Mouse (Mus musculus) liver, embryonic 14.5 days (tissue): ENCODE results near the gene Zbtb41.

Experiments
- CTCF ChIP-seq: IDR thresholded peaks from 2 replicates; pipeline ENCODE4 v1.5.1; 2016; ENCODE audit warnings: antibody characterized with exemption, low read depth, control low read depth
- EP300 ChIP-seq: IDR thresholded peaks from 2 replicates; pipeline ENCODE4 v1.6.1; 2016; ENCODE audit warnings: antibody characterized with exemption, low read depth

- TF ChIP-seq CTCF (no peak), EP300 (no peak)
Measured at GRCm38 (mm10) chr1:139454340-139455225, 32.5 kb downstream of the Zbtb41 start, which contains the start of gene Aspm.
